Mouse (Mus musculus) heart, postnatal 0 days (tissue): ENCODE measurements at regions not wholly inside any gene's neighbourhood (a gene's known extent, or its start where the extent isn't known, plus 50 kb on each side); places are given as distances from the start of the nearest gene placed in this dataset.

Experiments used
- CTCF ChIP-seq: IDR thresholded peaks from 2 replicates; pipeline ENCODE4 v1.5.1; 2016; ENCODE audit warnings: antibody characterized with exemption, control low read depth, low read depth
- EP300 ChIP-seq: IDR thresholded peaks from 2 replicates; pipeline ENCODE4 v1.6.1; 2016; ENCODE audit warnings: antibody characterized with exemption, low read depth

- no peak for TF ChIP-seq CTCF
- no peak for TF ChIP-seq EP300
Measured at GRCm38 (mm10) chr8:116832181-116832580, 89.1 kb downstream of the Cmc2 start.
